22 mouse cellular contexts compared by ENCODE assay signal in the genomic region with DNA sequence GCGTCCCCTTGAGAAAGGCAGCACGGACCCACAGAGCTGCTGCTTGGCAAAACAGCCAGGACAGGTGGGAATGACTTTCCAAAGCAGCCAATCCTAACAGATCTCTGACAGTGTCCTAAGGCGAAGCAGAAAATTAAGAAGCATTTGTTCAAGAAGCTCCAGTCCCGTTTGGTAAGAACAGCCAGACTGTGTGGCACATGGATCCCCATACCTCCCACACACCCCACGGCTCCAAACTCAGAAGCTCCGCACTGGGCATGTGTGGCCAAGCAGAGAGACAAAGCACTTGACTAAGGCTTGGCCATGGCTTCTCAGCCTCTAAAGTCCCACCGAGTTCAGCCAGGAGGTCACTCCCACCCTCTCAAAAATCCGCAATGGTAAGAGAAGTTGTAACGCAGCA. TPM values are rescaled to one million over a fixed set of nuclear protein-coding genes. Genes with fewer than 3 reads are reported as not detected.
DNase-seq lines count a peak whose midpoint lies in the region; ATAC-seq lines count a peak whose summit lies in the region.
"Had no signal": no experiment of that assay in that cellular context is flagged by ENCODE, and none has a peak within 500 bp of the region (broad histone marks: within the 10 kb centered on the region; RNA-seq: fewer than 3 reads in every experiment).

No protein-coding gene starts in this region.

- no peaks in the 10 kb centered on the region for H3K27me3 ChIP-seq in forebrain, embryonic 13.5 days
- H3K27me3 ChIP-seq: heart, embryonic 15.5 days; intestine, embryonic 15.5 days; limb, embryonic 13.5 days; midbrain, embryonic 13.5 days; Patski had no signal

- 89% methylated on average over 9 of the region's 9 CpGs for WGBS in forebrain, embryonic 13.5 days

- peak; percentile 3 for DNase-seq in kidney, postnatal 10 days
- no peak for DNase-seq in kidney, adult 11 months
- peak; percentile 18 for DNase-seq in right cerebral cortex, adult 18-20 months
- DNase-seq in right cerebral cortex, adult 2 months (ENCODE audit: low spot score in 2 of 2): no peak
- peak; percentile 81 for DNase-seq in layer of hippocampus, adult 9-11 months
- DNase-seq in cerebellum, adult 9-10 months: no peak
- DNase-seq: adrenal gland, postnatal 36 days; cerebellum, adult 11 months; cerebellum, postnatal 10 days; heart, postnatal 36 days; kidney, postnatal 36 days; liver, embryonic 13.5 days; lung, embryonic 14.5 days had no signal

- H3K36me3 ChIP-seq in forebrain, embryonic 13.5 days (ENCODE audit: poor library complexity, severe bottlenecking): no peaks in the 10 kb centered on the region
- H3K36me3 ChIP-seq: G1E; heart, embryonic 15.5 days; intestine, embryonic 15.5 days; limb, embryonic 13.5 days; liver, embryonic 13.5 days; midbrain, embryonic 13.5 days had no signal

- no peak overlapping the region for H3K27ac ChIP-seq in forebrain, embryonic 13.5 days
- H3K27ac ChIP-seq: heart, embryonic 15.5 days; hindbrain, embryonic 14.5 days; intestine, embryonic 15.5 days; limb, embryonic 13.5 days; liver, embryonic 13.5 days; midbrain, embryonic 13.5 days; stomach, postnatal 0 days had no signal

- H3K4me2 ChIP-seq in forebrain, embryonic 13.5 days: no peak overlapping the region
- H3K4me2 ChIP-seq: heart, embryonic 15.5 days; hindbrain, embryonic 14.5 days; intestine, embryonic 15.5 days; limb, embryonic 13.5 days; liver, embryonic 13.5 days; lung, embryonic 14.5 days; midbrain, embryonic 13.5 days had no signal

- H3K9me3 ChIP-seq in forebrain, embryonic 13.5 days (replicated peaks): no peaks in the 10 kb centered on the region
- H3K9me3 ChIP-seq: G1E; heart, embryonic 15.5 days; intestine, embryonic 15.5 days; limb, embryonic 13.5 days; liver, embryonic 13.5 days; midbrain, embryonic 13.5 days had no signal

- no peak overlapping the region for H3K4me3 ChIP-seq in forebrain, embryonic 13.5 days
- H3K4me3 ChIP-seq: heart, embryonic 15.5 days; intestine, embryonic 15.5 days; limb, embryonic 13.5 days; liver, embryonic 13.5 days; midbrain, embryonic 13.5 days had no signal

- peaks cover 5% of the 10 kb centered on the region for H3K4me1 ChIP-seq in forebrain, embryonic 13.5 days
- H3K4me1 ChIP-seq: heart, embryonic 15.5 days; intestine, embryonic 15.5 days; liver, embryonic 13.5 days; midbrain, embryonic 13.5 days had no signal

- ATAC-seq in forebrain, embryonic 13.5 days: no peak
- ATAC-seq: intestine, embryonic 15.5 days; midbrain, embryonic 13.5 days; Patski had no signal

- no peak overlapping the region for H3K9ac ChIP-seq in forebrain, embryonic 13.5 days
- H3K9ac ChIP-seq: heart, embryonic 15.5 days; hindbrain, embryonic 14.5 days; intestine, embryonic 15.5 days; limb, embryonic 13.5 days; liver, embryonic 13.5 days; lung, embryonic 14.5 days; midbrain, embryonic 13.5 days had no signal

RNA-seq across cellular contexts. Expression of gene Gm10260, which starts 45.5 kb away (rescaled TPM):
- 2.2 and 3.4 TPM in 2 replicates for polyA plus RNA-seq in forebrain, embryonic 13.5 days (2015; fragmentation: Nextera tagmentation; extraction: Ambion mirVana)

Comparison
In these comparisons a context has a peak if more than half of its experiments do, and no peak if none do; other contexts are left out.
1. DNase-seq: peak in kidney, postnatal 10 days (single experiment), right cerebral cortex, adult 18-20 months (single experiment) and layer of hippocampus, adult 9-11 months (single experiment); none in kidney, adult 11 months (single experiment), right cerebral cortex, adult 2 months (0 of 2) and cerebellum, adult 9-10 months (single experiment).